Mouse (Mus musculus) neural tube, embryonic 14.5 days (tissue): ENCODE results near the gene Hist1h4n. TPM values are rescaled to one million over a fixed set of nuclear protein-coding genes. Genes with fewer than 3 reads are reported as not detected.
"Not testable (repeated sequence)": the region's sequence is repeated elsewhere in the genome, so short reads cannot be mapped to it uniquely, and the experiment has no call there.

Experiments
- ATAC-seq: fragments of 200-750 bp; cut with Nextera tagmentation; 2 replicates; pipeline ENCODE4 v1.8.0; 2017; ENCODE audit warnings: low read depth, mild to moderate bottlenecking, moderate TSS enrichment, moderate library complexity
- H3K27ac ChIP-seq: fragments of 300-500 bp; sonication (generic); 2 replicates; pipeline ENCODE4 v1.5.1; 2014; ENCODE audit warnings: low read depth, mild to moderate bottlenecking, control low read depth, low read length, moderate library complexity, mixed read lengths
- H3K27me3 ChIP-seq: fragments of 300-500 bp; sonication (generic); 2 replicates; pipeline ENCODE4 v1.6.1; 2014; ENCODE audit warnings: low read length; ENCODE audit not compliant: control insufficient read depth, insufficient read depth
- H3K36me3 ChIP-seq: fragments of 300-500 bp; sonication (generic); 2 replicates; pipeline ENCODE4 v1.6.1; 2014; ENCODE audit warnings: low read length, mixed read lengths; ENCODE audit not compliant: control insufficient read depth, insufficient read depth
- H3K4me1 ChIP-seq: fragments of 300-500 bp; sonication (generic); 2 replicates; pipeline ENCODE4 v1.6.1; 2014; ENCODE audit warnings: low read length; ENCODE audit not compliant: control insufficient read depth, insufficient read depth
- H3K4me2 ChIP-seq: fragments of 300-500 bp; sonication (generic); 2 replicates; pipeline ENCODE4 v1.6.1; 2014; ENCODE audit warnings: mild to moderate bottlenecking, low read depth, low read length, control low read depth
- H3K4me3 ChIP-seq: fragments of 300-500 bp; sonication (generic); 2 replicates; pipeline ENCODE4 v1.5.1; 2014; ENCODE audit warnings: low read depth, low read length, control low read depth, mixed read lengths
- H3K9ac ChIP-seq: fragments of 300-500 bp; sonication (generic); replicated peaks from 2 replicates; pipeline ENCODE4 v1.6.1; 2014; ENCODE audit warnings: low read depth, mild to moderate bottlenecking, control low read depth, low read length, mixed read lengths
- H3K9me3 ChIP-seq: fragments of 300-500 bp; sonication (generic); 2 replicates; pipeline ENCODE4 v1.6.1; 2016; ENCODE audit warnings: low read length; ENCODE audit not compliant: control insufficient read depth
- WGBS: fragments of 180-500 bp; shearing (Covaris S2); extraction: QIAGEN DNeasy Blood & Tissue Kit; methylation state at CpG from one replicate; pipeline ENCODE4 v1.1.7; 2014; 5-methylcytosine and 5-hydroxymethylcytosine counted together
- polyA plus RNA-seq: library from polyadenylated mRNA; unstranded; fragments of >200 nt; fragmentation: Nextera tagmentation; extraction: Ambion mirVana; gene quantifications from 2 replicates; pipeline ENCODE4 v1.2.1, GENCODE M21; 2014

Gene Hist1h4n
- polyA plus RNA-seq, result 4.7 and 7.3 TPM in 2 replicates

DNA sequence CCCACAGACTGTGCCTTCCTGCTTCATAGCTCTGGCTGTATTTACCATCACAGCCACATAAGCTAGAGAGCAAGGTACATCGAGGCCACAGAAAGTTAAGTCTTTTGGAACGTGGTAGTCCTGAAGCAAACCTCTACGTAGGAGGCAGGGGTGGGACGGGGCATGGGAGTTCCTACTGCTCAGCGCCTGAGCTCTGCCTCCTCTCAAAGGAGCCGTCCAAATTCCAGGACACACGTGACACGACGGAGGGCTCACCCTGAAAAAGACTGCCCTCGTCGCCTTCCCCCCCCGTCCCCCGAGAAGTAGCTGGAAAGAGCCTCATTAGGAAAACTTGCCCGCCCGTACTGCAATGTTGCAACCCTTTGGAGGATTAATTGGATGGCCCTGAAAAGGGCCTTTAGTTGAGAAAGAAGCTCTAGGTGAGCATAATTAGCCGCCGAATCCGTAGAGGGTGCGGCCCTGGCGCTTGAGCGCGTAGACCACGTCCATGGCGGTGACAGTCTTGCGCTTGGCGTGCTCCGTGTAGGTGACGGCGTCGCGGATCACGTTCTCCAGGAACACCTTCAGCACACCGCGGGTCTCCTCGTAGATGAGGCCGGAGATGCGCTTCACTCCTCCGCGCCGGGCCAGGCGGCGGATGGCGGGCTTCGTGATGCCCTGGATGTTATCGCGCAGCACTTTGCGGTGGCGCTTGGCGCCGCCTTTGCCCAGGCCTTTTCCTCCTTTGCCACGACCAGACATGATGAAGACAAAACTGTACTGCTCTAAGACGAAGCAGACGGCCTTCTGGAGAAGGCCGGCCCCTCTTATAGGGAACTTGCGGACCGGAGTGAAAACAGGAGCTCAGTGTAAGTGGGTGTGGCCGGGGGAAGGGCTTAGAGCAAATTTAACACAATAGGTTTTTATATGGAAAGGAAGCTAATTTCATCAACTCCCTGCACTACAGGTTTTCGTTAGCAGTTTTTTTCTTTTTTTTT, at the start of gene Hist1h4n:
Hist1h4n (minus strand) TSS at position 779 of the 977 bp plus-strand sequence.
- H3K36me3 ChIP-seq, H3K4me3 ChIP-seq, H3K9ac ChIP-seq, H3K27ac ChIP-seq, H3K9me3 ChIP-seq, H3K27me3 ChIP-seq, H3K4me1 ChIP-seq: not testable (repeated sequence)
- peak; percentile 85 for ATAC-seq
- 0 out of 2 replicates have a peak within 1 kb of the TSS, but pooled peaks have one; percentile 26 for H3K4me2 ChIP-seq
- WGBS, result 0% methylated on average over 20 of the region's 58 CpGs

DNA sequence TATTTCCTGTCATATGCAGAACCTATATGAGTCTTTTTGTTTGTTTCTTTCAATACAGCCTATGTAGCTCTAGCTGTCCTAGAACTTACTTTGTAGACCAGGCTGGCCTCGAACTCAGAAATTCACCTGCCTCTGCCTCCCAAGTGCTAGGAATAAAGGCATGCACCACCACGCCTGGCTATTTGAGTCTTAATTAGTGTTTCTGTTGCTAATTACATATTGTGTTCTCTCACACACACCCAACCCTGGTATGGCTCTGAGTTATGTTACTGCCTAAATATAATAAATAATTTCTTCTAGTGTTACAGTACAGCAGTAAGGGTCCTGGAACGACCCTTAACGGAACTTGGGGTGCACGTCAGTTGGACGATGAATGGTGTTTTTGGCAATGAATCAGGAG, 48.7 kb upstream of the Hist1h4n start:
- Histone ChIP-seq H3K9ac (no peak overlapping the region), H3K4me1 (no peaks in the 10 kb centered on the region), H3K27me3 (no peaks in the 10 kb centered on the region), H3K4me3 (no peak overlapping the region), H3K9me3 (no peaks in the 10 kb centered on the region), H3K4me2 (no peak overlapping the region), H3K36me3 (no peaks in the 10 kb centered on the region), H3K27ac (no peak overlapping the region)
- ATAC-seq, result no peak
- 84% methylated on average over 6 of the region's 6 CpGs for WGBS

DNA sequence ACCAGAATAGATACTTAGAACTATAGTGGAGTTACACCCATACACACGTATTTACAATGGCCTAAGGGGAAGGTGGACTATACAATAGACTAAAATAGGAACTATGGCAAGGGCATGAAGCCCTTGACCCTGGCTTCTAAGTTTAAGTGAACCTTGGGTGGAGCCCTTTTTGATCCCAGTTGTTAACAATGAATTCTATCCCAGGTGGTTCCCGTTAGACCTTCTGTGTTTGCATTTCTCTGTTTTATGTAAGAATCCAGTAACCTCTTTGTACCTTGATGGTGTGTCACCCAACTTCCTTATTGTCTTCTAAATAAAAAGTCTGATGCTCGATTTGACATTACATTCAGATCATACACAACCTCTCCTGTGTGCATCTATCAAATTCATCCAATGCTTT, 33.5 kb upstream of the Hist1h4n start:
- not testable (repeated sequence) for H3K4me1 ChIP-seq

DNA sequence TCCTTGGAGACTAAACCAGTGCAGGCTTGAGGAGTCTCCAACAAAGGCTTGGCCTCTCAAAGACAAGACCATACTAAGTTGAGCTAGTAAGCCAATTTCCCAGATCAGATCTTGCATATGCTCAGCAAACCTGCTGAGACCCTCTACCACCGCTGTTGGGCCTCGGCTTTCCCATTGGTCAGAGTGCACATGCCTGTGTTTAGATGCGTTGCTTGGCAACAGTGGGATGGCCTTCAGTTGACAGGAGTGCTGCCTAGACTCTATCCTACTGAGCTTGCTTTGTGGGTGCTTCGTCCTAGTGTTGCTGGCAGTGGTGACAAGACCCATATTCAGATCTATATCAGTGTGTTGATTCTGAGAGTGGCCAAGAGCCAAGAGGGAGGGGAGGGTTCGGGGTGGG, 29.6 kb upstream of the Hist1h4n start:
- Histone ChIP-seq H3K36me3 (no peaks in the 10 kb centered on the region), H3K4me3 (no peak overlapping the region), H3K4me1 (no peaks in the 10 kb centered on the region), H3K9ac (no peak overlapping the region), H3K9me3 (no peaks in the 10 kb centered on the region), H3K4me2 (no peak overlapping the region), H3K27ac (no peak overlapping the region), H3K27me3 (no peaks in the 10 kb centered on the region)
- ATAC-seq, result no peak
- WGBS, result 12% methylated on average over 5 of the region's 5 CpGs

More for the DNA sequence above, 33.5 kb upstream of the Hist1h4n start:
- not testable (repeated sequence) for ATAC-seq, H3K4me2 ChIP-seq, H3K27ac ChIP-seq, H3K9me3 ChIP-seq, H3K4me3 ChIP-seq, H3K9ac ChIP-seq, H3K27me3 ChIP-seq, H3K36me3 ChIP-seq
- 78% methylated on average over 3 of the region's 3 CpGs for WGBS

DNA sequence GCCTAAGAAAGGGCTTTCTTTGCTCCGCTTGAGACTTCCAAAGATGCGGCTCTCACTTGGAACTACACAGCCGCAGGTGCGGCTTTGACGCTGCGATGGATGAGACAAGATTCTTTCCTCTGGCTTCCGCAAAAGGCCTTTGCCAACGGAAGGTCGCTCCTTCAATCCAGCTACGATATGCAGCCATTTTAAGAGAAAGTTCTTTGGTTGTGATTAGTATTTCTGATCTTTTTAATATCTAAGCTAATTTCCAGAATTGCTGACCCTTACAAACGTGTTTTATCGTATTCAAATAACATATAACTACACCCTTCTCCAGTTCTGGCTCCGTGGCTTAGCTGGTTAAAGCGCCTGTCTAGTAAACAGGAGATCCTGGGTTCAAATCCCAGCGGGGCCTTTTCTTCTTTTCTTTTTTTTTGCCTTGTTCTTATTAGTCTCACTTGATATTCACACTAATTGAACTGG, 23.7 kb upstream of the Hist1h4n start:
- Histone ChIP-seq H3K27ac (no peak overlapping the region), H3K27me3 (no peaks in the 10 kb centered on the region), H3K4me3 (peak overlapping the region; percentile 36), H3K4me1 (no peaks in the 10 kb centered on the region), H3K9ac (peak overlapping the region; percentile 44), H3K9me3 (no peaks in the 10 kb centered on the region), H3K4me2 (peak overlapping the region; percentile 44), H3K36me3 (no peaks in the 10 kb centered on the region)
- 2% methylated on average over 15 of the region's 15 CpGs for WGBS
- ATAC-seq, result peak; percentile 66

DNA sequence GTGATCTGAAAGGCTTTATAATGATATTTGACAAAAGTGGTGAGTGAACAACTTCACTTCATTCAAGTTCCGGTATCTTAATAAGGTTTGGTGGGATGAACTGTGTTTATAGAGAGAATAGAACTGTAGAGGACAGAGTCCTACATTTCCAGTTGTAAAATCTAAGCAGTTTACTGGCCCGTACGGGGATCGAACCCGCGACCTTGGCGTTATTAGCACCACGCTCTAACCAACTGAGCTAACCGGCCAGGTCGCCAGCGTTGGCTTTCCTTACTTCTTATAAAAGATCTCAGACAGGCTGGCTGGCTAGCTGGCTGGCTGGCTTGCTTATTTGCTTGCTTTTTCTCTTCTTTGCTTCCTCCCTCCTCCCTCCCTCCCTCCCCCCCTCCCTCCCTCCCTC, 23.1 kb upstream of the Hist1h4n start:
- H3K4me1 ChIP-seq, result no peaks in the 10 kb centered on the region
- ATAC-seq, result peak; percentile 78
- H3K4me3 ChIP-seq, result no peak overlapping the region; the same call in 1 of the 2 replicates
- H3K9ac ChIP-seq, result no peak overlapping the region
- 2% methylated on average over 11 of the region's 11 CpGs for WGBS
- H3K27ac ChIP-seq, result no peak overlapping the region
- H3K9me3 ChIP-seq, result no peaks in the 10 kb centered on the region
- no peaks in the 10 kb centered on the region for H3K27me3 ChIP-seq
- H3K36me3 ChIP-seq, result no peaks in the 10 kb centered on the region
- H3K4me2 ChIP-seq, result peak overlapping the region; percentile 44

DNA sequence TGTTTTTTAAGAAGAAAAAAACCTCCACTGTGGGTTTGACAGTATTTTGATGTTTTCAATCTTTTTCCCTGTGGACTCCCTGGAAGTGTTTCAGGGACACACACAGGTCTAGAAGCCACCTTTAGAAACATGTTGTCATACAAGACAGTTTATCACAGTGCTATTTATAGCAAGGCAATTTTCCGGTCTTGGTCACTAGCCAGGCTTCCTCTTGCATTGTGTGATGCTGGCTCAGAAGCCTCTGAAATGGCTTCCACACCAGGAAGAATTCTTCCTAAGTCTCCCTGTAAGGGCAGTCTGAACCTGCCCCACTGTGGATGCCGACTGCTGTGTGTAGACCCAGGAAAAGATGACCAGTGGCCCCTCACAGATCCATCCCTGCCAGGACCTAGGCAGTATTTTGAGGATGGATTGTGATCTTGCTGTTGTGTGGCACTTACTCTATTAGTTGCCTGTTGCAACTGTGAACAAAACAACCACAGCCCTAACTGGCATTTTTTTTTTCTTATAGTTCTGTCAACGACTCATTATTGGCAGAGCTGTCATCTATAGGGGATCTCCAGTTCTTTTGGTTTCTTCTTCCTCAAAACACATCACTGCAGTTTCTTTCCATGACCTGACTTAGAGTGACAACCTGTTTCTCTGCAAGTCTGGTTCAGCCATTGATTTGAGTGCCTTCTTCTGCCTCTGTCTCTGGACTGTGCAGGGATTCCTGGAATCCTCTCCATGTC, 20.4 kb upstream of the Hist1h4n start:
- H3K4me2 ChIP-seq, result no peak overlapping the region

DNA sequence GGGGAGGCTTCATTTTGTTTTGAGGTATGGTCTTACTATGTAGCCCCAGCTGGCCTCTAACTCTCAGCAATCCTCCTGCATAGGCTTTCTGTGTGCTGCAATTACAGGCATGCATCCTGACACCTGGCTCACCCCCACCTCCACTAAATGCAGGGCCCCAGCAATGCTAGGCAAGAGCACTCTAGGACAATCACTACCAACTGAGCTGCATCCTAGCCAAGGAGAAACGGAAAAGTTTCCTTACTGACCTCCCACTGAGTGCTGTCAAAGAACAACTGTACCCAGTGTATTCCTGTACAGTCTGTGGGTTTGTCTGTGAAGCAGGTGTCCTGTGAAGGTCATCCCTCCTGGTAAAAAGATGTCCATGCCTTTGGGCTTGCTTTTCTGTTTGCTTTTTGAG, 18.7 kb upstream of the Hist1h4n start:
- ATAC-seq, H3K4me2 ChIP-seq, H3K9ac ChIP-seq, H3K9me3 ChIP-seq, H3K4me3 ChIP-seq, H3K27me3 ChIP-seq, H3K4me1 ChIP-seq, H3K36me3 ChIP-seq, H3K27ac ChIP-seq: not testable (repeated sequence)
- 26% methylated on average over 1 of the region's 1 CpGs for WGBS

More for the DNA sequence above, 20.4 kb upstream of the Hist1h4n start:
- H3K4me1 ChIP-seq, result no peaks in the 10 kb centered on the region
- 68% methylated on average over 3 of the region's 3 CpGs for WGBS
- no peak overlapping the region for H3K27ac ChIP-seq
- H3K9me3 ChIP-seq, result no peaks in the 10 kb centered on the region
- H3K36me3 ChIP-seq, result no peaks in the 10 kb centered on the region
- no peaks in the 10 kb centered on the region for H3K27me3 ChIP-seq
- H3K9ac ChIP-seq, result no peak overlapping the region
- no peak for ATAC-seq
- H3K4me3 ChIP-seq, result no peak overlapping the region

DNA sequence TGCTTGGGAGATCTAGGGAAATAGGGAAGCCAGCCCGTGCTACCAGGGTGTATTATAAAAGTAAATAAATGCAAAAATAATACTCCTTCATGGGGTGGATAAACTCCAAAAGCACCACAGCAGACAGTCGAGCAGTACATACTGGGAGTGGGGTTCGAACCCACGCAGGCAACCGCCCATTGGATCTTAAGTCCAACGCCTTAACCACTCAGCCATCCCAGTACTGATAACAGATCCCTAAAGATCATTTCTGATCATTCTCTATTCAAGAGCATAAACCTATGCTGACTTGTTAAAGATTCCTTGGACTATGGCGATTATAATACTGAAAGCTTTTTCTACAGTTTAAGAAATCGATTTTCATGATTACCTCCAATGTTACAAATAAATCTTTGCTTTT, 15.9 kb upstream of the Hist1h4n start:
- Histone ChIP-seq H3K9ac (no peak overlapping the region), H3K9me3 (no peaks in the 10 kb centered on the region), H3K27ac (no peak overlapping the region), H3K4me3 (no peak overlapping the region), H3K4me1 (no peaks in the 10 kb centered on the region), H3K36me3 (no peaks in the 10 kb centered on the region), H3K4me2 (no peak overlapping the region), H3K27me3 (no peaks in the 10 kb centered on the region)
- ATAC-seq, result no peak
- WGBS, result 13% methylated on average over 8 of the region's 8 CpGs
